Mouse (Mus musculus) retina, postnatal 1 day (tissue): ENCODE measurements around the gene Cryl1.

Experiments used
- DNase-seq: peaks from one replicate; pipeline ENCODE4 v3.0.0-alpha.2; 2012

The Cryl1 gene

GRCm38 (mm10) chr14:57398065-57398757, at the start of gene Cryl1:
Gene Cryl1, minus strand, starts transcription at chr14:57398529.
- DNase-seq: peak; percentile 97

GRCm38 (mm10) chr14:57430451-57430850, 32.1 kb upstream of the Cryl1 start:
- no peak for DNase-seq

- DNase-seq: no peak
Measured at GRCm38 (mm10) chr14:57424212-57424561, 25.9 kb upstream of the Cryl1 start.

GRCm38 (mm10) chr14:57423432-57424211, 25.3 kb upstream of the Cryl1 start, which contains the start of gene Ift88:
Gene Ift88, plus strand, starts transcription at chr14:57424062.
- DNase-seq: peak; percentile 95

GRCm38 (mm10) chr14:57417187-57417586, 18.9 kb upstream of the Cryl1 start:
- DNase-seq: no peak

DNA sequence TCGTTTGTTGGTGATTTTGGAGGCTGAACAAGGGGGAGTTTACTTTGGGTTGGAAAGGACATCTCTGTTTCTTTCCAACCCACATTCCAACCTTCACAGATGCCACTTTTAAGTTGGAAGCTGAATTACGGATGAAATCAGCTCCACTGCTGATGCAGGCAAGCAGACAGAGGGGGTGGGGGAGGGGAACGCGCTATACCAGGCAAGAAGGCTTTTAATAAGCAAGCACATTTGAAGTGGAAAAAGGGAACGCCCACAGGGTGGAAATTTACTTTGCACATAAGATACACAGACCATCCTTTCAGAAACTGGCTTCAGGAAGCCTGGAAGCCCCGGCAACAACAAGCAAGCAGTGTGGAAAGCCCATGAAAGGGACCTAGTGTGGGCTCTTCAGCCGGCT, 13.8 kb upstream of the Cryl1 start:
- peak; percentile 44 for DNase-seq

GRCm38 (mm10) chr14:57409106-57409505, 10.8 kb upstream of the Cryl1 start:
- peak; percentile 94 for DNase-seq

DNA sequence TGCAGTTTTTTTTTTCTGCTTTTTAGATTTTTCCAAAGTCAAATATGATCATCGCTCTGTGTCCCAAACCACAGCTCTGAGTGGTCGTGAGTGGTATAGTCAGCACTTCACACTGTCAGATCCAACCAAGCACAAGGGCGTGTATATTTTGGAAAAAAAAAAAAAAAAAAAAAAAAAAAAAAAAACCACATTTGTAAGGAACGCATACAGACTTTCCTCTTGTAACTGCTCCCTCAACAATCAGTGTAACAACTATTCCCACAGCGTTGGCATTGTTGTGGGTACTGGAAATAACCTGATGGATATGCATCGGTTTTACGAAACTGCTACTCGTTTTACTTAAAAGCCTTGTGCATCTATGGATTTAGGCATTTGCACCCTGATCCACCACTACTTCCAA, 9.8 kb upstream of the Cryl1 start:
- no peak for DNase-seq

DNA sequence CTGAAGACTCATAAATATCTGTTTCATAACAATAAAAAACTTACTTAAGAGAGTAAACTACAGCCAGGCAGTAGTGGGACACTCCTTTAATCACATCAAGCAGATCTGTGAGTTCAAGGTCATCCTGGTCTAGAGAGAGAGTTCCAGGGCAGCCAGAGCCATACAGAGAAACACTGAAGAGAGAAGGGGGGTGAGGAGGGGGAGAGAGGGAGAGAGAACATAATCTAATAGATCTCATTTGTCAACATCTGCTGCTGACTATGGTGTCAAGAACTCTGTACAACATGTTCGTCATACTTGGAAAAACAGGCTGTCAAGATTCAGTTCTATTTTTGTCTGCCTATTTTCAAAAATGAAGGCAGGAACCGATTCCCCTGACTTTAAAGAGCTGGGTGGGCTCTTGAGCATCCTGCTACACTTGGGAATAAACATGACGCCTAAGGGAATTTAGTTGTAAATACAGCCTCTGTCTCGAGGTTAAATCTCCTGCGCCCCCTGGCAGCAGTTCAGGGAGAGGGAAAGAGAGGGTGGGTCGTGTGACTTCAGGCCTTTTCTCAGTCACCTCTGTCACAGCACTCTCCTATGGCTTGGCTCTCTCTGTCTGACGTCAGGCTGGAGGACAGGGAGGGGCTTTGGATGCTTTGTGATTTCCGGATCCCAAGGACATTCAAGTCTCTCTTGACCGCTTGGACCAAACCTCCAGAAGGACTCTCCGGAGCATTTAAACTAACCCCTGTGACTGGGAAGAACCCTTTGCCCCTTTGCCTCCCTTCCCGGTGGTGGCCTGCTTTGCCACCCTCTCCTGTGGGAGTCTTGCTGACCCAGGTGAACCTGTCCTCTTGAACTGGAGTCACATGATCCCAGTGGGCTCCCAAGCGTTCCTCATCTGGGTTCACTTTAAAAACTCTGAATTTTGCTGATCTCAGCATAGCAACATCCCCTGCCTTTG, 9.0 kb upstream of the Cryl1 start:
- DNase-seq: peak; percentile 78

DNA sequence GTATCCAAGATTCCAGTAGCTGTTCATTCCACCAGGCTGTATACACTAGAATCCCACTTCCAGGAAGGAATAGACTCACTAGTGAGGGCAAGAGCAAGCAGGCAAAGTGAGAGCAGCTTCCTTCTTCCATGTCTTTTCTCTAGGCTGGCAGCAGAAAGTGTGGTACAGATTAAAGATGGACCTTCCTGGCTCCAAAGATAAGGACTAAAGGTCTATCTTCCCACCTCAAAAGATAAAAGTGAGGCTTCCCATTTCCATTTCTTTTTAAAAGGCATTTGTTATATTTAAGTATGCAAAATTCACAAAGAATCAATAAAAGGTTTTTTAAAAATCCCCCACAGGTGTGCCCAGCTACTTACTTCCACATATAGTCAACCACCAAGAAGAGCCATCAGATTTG, 4.5 kb upstream of the Cryl1 start:
- no peak for DNase-seq

DNA sequence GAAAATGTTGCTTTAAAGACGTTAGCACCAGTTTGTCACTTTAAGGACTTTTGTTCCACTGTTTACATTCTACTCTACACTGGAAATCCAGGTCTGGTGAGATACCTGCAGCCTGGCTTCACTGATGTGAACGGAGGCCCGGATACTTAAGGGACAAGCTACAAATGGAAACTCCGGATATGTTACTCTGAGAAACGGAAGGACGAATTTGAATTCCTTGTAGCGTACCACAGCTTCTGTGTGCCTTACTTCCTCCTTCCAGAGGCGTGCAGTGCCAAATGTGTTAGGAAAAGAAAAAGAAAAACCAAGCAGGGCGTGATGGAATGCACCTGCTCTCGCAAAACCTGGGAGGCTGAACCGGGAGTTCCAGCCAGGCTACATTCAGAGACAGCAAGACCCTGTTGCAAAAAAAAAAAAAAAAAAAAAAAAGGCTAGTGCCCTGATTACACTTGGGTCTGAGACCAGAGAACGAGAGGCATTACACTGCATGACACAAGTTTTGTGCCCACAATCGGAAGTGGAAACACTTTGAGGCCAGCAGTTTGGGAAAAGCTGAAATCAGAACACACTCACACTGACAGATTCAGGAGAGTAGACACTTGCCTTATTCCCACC, 591 bp upstream of the Cryl1 start:
- no peak for DNase-seq

- DNase-seq: no peak
Measured at GRCm38 (mm10) chr14:57397221-57397620, 1.1 kb downstream of the Cryl1 start.

DNA sequence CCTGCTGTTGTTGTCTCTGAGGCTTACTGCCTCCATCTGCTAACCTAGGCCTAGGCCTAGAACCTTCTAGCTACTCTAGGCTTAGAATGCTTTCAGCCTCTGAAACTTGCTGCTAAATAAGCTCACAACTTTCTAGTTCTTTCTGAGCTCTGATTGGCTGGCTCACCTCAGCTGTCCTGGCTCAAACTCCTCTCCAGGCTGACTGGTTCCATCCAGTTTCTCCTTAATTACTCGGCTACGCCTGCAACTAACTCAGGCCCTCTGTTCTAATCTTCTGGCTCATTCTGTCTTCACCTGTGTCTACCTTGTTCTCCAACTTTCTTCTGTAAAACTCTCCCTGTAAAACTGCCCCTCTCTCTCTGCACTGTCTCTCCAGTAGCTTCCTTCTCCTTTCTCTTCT, 2.9 kb downstream of the Cryl1 start:
- no peak for DNase-seq

DNA sequence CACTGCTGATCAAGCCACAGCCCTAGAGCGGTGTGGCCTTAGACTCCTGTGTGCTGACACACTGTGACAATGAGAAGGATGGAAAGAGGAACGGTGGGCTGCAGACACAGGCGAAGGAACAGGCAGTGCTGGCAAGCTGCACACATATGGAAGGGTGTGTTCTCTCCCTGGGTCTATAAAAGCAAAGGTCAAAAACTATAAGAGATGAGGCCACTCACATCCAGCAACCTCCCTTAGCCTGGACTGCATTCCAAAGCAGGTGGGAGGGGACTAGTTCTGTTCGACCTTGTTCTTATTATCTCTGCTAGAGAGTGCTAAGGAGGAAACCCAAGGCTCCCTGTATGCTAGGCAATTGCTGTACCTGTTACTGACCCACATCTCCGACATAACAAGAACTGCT, 6.1 kb downstream of the Cryl1 start:
- DNase-seq: no peak

DNA sequence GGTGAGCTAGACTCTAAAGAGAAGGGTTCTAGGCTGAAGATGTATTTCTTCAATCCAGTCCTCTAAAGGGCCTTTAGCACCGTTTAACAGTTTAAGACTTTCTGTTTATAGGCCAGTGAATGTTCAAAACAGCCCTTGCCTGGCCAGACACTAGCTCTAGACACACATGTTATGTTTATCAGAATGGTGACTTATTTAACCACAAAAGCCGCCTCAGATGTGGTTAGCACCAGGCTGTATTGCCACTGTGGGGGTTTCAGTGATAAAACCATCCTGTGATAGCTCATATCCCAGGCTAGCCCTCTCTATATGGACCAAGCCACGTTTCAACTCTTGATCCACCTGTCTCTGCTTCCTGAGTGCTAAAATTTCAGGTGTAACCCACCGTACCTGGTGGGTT, 6.7 kb downstream of the Cryl1 start:
- no peak for DNase-seq

- DNase-seq: no peak
Measured at GRCm38 (mm10) chr14:57386758-57387561, 11.4 kb downstream of the Cryl1 start.

DNA sequence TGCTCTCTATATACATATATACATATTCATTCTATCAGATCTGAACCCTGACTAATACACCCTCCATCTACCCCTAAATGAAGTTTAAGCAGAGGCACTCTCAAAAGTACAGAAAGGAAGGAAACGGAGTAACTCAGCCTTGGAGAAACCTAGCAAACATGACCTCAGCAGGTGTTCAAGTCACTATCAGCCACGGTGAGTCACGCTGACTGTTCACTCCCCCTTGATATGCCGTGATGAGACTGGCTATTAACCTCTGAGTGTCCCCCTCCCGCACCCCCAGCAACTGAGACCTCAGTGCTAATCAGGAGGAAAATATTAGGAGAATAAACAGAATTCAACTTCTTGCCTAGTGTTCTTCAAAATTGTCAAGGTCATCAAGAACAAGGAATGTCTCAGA, 12.7 kb downstream of the Cryl1 start:
- no peak for DNase-seq

DNA sequence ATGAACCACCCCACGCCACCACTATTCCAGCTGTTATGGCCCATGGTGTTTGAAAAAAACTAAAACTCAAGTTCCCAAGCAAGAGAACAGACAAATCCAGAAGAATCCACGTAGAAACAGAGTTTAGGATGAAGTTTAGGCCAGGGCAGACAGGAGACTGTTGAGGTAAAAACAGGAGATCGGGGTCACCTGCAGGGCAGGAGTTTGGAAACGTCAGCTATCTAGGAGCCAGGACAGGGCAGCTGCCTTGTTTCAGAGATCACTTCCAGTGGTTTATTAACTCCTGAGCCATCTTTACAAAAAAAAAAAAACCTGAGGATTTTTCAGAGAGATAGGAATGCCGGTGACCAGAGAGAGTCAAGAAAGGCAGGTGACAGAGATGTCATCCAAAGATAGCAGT, 20.8 kb downstream of the Cryl1 start:
- DNase-seq: no peak

DNA sequence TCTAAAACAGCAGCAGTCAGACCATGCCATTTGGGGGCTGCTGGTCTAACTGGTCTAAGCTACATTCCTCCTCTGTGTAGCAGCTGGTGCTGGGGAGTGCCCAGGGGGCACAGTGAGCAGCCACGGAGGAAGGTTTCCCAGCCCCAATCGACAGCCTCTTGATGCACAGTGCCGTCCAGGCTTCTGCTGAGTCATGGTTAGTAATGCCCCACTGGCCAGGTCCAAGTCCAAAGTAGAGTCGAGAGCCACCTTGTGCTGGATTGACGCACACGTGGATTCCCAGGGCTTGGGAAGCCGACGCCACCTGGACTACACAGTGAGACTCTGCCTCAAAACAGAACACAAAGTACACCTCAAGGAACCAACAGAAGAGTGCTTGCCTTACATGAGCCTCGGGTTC, 21.4 kb downstream of the Cryl1 start:
- DNase-seq: no peak

DNA sequence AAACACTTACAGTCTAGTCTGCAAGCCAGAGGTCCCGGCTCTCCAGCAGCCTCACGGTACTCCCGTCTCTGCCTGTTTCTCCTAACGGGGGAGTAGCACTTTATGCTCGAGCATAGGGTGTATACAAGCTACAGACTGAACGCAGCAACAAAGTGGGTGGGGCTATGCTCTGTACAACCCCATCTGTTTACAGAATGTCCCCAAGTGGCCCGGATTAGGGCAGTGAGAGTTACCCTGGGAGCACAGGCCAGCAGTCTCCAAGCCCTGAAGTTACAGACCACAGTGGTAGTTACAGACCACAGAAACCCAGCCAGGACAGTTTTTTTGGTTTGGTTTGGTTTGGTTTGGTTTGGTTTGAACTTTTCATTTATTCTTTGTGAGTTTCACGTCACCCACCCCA, 22.3 kb downstream of the Cryl1 start:
- DNase-seq: no peak

- no peak for DNase-seq
Measured at GRCm38 (mm10) chr14:57375205-57375604, 23.1 kb downstream of the Cryl1 start.
